Mouse (Mus musculus) retina, embryonic 14.5 days (tissue): ENCODE results near the gene Scarf2.
A peak's percentile ranks its signal among the peaks of the same experiment; 100 is the strongest.

ENCODE experiments used
- DNase-seq: peaks from one replicate; pipeline ENCODE4 v3.0.0-alpha.2; 2015; ENCODE audit warnings: low spot score

Gene Scarf2

DNA sequence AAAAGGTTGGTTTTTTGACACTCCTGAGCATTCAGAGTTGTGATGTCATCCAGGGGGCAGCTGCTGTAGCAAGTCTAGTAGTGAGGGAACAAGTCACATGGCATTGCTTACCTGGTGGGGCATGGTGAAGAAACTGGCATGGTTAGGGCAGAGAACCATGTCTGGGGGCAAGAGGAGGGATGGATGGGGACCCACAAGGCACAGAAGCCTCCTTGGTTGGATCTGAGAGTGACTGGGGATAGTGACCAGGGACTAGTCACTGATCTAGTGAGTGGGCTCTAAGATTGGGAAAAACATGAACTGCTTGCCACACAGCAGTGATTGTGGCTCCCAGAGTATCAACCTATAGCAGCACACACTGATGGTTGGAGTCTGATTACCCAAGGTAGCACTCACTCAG is 2.5 kb downstream of the Scarf2 start:
- no peak for DNase-seq

DNA sequence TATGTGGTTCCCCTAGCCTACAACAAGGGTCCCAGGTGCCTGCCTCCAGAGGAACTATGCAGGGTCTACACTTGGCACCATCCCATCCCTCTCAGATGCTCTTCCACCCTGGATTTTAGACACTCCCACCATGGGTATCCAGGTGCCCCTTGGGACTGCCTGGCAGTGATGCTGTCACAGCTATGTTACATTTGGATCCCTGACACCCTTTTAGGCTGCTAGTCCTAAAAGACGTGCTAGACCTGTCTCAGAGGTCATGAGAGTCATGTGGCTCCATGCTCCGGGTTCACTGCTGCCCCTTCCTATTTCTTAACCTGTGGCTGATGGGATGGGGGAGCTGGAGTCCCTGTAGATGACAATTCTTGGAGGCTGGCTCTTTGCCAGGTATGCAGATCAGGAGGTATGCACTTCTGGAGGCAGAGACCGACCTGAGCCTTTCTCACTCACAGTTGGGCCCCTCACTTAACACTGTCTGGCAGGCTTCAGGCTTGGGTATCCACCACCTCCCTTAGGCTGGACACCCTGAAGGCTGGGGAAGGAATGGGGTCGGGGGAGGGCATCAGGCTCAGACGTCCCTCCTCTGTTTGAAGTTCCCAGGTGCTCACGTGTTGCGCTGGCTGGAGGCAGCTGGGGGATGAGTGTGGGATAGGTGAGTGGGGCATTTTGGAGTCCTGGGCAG is 4.8 kb downstream of the Scarf2 start:
- DNase-seq: no peak

DNA sequence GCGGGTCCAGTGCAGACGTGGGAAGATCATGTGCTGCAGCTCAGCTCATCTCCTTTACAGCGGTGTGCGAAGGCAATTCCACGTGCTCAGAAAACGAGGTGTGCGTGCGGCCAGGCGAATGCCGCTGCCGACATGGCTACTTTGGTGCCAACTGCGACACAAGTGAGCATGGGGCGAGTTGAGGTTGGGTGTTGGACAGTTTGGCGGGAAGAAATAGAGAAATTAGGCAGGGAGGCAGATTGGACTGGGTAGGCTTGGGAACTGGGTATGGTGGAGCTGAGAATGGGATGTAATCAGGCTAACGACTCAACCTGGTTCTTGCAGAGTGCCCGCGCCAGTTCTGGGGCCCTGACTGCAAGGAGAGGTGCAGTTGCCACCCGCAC is 5.4 kb downstream of the Scarf2 start:
- no peak for DNase-seq

DNA sequence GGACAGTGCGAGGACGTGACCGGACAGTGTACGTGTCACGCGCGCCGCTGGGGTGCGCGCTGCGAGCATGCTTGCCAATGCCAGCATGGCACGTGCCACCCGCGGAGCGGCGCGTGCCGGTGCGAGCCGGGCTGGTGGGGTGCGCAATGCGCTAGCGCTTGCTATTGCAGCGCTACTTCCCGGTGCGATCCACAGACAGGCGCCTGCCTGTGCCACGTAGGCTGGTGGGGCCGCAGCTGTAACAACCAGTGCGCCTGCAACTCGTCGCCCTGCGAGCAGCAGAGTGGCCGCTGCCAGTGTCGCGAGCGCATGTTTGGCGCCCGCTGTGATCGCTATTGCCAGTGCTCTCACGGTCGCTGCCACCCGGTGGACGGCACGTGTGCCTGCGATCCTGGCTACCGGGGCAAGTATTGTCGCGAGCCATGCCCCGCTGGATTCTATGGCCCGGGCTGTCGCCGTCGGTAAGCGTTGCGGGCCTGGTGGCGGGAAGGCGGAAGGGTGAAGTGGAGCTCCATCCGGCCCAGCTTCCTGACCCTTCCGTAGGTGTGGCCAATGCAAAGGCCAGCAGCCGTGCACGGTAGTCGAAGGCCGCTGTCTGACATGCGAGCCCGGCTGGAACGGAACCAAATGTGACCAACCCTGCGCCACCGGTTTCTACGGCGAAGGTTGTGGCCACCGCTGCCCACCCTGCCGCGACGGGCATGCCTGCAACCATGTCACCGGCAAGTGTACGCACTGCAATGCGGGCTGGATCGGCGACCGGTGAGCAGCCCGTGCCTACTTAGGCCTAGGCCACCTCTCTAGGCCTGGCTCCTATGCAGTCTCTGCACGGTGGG is 6.0 kb downstream of the Scarf2 start:
- DNase-seq: peak; percentile 42

DNA sequence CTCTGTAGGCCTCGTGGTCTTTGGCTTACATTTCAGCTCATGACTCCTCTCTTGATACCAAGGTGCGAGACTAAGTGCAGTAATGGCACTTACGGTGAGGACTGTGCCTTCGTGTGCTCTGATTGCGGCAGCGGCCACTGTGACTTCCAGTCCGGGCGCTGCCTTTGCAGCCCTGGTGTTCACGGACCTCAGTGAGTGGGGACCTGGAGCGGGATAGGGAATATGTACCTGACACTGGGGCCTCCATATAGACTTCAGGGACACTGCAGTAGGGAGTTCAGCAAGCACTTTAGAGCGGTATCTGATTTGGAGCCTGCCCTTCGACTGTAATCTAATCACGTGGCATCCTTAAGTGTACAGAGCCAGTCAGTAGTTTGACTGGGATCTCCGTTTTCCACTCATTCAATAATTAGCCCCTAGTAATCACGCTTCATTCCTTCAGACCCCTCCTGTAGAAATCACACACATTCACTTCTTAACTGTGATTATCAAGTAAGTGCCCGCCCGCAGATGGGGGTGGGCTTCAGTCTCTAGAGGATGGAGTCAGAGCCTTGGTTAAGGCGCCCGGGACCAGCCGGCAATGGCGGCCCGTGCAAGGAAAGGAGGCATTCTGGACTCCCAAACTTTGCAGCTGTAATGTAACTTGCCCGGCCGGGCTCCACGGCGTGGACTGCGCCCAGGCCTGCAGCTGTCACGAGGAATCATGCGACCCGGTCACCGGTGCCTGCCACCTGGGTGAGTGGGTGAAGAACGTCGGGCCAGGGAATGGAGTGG is 6.8 kb downstream of the Scarf2 start:
- no peak for DNase-seq

DNA sequence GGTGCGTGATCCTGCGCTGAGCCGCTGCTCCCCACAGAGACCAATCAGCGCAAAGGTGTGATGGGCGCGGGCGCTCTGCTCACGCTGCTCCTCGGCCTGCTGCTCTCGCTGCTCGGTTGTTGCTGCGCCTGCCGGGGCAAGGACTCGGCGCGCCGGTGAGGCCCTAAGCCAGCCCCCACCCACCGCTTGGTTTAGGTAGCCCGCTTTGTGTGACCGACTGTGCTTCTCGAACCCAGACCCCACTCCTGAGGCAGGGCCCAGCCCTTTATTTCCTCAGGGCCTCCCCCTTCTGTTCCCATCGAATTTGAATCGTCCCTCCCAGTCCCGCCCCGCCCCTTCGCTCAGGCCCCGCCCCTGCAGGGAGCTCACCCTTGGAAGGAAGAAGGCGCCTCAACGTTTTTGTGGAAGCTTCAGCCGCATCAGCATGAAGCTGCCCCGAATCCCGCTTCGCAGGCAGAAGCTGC is 7.4 kb downstream of the Scarf2 start:
- DNase-seq: peak; percentile 61

DNA sequence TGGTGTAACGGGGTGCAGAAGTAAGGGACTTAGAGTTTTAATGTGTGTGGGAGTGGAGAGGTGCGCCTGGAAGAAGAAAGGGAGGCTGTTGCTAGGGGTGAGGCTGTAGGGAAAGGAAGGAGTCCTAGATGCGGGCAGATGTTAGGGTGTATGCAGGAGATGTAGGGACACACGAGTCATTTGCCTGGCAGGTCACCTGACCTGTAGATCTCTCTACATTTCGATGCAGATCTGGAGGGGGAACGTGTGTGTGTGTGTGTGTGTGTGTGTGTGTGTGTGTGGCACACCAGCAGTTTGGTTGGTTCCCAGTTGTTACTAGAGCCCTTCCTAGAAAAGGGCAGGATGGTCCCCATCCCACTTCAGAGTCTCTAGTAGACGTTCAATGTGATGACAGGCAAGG is 7.9 kb downstream of the Scarf2 start:
- no peak for DNase-seq

DNA sequence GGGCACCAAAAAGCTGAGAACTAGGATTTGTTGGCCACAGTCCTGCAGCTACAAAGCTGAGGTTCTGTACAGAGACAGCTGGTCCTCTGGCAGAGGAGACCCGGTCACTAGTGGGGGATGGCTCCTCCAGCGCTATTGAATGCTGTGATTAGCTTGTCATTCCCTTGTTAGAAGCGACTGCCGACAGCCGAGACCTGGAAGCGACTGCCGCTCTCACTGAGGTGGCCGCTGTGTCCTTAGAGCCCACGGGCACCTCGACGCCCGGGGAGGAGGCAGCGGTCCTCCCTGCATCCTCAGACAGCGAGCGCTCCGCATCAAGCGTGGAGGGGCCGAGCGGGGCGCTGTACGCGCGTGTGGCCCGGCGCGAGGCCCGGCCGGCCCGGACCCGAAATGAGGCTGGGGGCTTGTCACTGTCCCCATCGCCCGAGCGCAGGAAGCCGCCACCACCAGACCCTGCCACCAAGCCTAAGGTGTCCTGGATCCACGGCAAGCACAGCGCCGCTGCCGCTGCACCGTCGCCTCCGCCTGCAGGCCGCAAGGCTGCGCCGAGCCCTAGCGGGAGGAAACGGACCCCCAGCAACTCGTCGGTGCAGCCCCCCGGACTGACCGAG is 9.6 kb downstream of the Scarf2 start:
- DNase-seq: peak; percentile 55

DNA sequence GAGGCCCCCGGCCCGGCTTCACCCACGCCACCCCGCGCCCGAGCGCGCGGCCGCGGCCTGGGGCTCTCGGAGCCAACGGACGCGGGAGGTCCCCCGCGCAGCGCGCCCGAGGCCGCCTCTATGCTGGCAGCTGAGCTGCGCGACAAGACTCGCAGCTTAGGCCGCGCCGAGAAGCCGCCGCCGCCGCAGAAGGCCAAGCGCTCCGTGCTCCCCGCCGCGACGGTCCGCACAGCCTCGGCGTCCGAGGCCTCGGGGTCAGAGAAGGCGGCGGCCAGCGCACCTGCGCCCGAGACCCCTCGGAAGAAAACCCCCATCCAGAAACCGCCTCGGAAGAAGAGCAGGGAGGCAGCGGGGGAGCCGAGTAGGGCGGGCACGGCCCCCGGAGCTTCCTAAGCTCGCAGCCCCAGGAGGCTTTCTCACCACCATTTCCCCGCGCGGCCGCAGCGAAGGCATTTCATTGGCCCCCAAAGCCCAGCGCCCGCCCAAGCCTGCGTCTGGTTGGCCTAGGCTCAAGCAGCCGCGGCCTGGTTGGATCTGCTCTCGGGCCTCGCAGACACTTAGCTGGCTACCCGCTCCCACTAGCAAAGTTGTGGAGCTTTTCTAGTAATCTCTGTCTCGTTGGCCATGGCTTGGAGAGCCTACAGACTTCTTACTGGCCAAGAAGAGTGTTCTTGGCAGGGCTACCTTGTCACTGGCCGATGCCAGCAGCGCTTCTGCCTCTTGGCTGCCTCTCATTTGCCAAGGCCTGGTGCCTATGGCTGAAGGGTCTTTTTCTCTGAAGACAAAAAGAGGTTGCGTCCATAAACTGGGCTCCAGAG is 10.3 kb downstream of the Scarf2 start:
- peak; percentile 92 for DNase-seq

DNA sequence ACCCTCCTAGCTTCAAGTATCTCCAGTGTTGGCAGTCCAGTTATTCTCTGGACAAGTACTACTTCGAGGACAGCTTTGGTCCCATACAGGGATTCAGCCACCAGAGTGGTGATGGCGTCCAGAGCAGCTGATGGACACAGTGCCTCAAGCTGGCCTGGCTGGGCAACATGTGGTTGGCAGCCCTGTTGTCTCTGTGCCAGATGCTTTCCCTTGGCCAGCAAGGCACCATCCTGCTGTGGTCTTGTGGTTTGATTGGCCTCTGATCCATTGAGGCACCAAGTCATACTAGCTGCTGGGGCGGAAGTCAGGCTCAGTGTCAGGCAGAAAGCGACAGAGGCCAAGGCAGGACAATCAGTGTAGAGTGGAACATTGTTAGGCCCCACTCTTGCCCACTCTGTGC is 12.0 kb downstream of the Scarf2 start:
- DNase-seq: no peak

DNA sequence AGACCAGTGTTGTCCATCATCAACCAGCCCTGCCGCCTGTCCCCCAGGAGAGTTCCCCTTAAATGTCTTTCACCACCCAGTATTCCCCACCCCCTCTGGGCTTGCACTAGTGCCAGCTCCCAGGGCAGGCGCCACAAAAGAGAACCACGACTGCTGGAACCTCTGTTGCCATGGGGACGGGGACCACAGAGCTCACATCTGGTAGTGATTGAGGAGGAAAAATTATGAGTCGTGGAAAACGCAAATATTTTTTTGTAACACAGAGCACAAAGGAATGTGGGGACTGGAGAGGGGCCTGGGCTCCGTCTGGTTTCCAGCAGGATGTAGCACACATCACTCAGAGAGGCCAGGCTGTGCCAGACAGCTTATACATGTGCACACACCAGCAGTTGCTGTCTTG is 12.6 kb downstream of the Scarf2 start:
- no peak for DNase-seq

DNA sequence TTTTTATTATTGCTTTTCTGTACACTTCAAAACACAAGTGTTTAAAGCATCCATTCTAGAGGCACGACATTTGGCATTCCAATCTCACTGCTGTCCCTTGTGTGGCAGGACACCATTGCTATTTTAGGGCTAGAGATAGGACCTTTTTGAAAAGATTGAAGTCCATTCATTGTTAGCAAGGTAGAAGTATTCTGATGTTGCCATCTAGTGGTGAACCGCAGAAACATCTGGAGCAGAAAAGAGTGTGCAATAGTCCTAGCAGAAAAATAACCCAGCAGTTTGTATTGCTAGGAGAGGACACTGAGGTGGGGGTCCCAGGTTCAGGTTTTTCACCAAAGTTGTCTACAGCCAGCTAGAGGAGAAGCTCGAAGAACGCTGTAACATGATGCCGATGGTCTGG is 15.0 kb downstream of the Scarf2 start:
- DNase-seq: peak; percentile 86

DNA sequence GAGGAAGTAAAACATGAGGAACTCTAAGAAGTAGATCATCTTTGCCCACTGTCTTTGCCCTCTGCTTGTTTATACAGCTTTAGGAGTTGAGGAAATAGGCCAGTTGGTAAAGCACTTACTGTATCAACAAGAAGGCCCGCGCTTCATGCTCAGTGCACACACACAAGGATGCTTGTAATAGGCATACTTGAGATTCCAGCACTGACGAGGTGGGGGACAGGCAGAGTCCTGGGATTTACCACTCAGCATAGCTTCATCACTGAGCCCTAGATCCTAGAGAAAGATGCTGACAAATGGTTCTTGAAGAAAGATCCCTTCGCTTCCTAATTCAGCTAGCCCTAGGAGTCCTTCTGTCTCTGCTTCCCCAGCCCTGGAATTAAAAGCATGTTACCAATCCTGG is 16.1 kb downstream of the Scarf2 start:
- DNase-seq: no peak

DNA sequence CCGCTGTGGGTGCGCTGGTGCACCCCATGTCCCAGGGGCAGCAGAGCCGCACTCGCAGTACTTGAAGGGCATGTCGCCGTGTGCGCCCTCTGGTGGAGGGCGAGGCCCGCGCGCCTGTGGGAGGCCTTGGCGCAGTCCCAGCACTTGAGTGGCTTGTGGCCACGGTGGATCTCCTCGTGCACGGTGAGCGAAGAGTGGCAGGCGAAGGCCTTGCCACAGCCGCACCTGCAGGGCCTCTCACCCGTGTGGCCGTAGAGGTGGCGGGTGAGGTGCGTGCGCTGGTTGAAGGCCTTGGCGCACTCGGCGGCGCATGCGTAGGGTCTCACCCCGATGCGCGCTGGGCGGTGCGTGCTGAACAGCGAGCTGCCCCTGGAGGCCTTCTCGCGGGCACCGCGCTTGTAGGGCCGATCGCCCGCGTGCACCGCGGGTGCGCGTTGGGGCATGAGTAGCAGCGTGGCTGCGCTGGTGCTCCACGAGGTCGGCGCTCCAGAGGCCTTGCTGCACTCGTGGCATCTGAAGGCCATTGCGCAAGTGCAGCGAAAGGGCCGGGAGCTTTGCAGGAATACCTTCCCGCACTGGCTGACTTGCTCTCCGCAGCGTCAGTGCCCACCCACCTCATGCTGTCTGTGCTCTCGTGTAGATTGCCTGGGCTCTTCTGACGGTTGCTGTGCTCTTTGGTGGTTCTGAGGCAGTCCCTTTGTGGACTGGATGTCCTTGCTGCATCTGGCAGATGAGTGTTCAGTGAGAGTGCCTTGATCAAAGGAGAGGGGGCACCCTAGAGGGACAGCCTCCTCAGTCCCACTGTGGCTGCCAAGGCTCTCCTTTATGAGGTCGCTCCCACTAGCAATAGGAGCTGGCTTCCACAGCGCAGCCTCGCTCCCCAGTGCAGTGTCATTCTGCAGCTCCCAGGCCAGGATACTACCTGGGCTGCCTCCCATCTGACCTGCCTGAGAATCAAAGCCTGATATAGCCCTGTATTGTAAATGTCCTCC is 18.6 kb downstream of the Scarf2 start:
- peak; percentile 85 for DNase-seq

DNA sequence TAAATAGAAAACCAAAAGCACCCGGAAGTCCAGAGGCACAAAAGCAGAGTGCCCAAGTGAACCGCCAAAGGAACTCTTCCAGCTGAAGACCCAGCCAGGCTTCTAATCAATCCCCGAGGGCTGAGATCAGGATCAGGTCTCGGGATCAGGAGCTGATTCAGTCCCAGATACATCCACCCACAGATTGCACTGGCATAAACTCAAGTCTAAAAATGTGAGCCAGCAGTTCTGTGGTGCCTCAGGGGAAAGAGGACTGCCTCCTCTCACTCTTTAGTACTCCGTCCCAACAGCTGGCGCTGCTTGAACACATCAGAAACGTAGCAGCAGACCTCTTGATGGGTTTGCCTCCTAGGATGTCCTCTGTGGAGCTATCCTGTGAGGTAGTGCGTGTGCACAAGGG is 19.4 kb downstream of the Scarf2 start:
- DNase-seq: no peak

DNA sequence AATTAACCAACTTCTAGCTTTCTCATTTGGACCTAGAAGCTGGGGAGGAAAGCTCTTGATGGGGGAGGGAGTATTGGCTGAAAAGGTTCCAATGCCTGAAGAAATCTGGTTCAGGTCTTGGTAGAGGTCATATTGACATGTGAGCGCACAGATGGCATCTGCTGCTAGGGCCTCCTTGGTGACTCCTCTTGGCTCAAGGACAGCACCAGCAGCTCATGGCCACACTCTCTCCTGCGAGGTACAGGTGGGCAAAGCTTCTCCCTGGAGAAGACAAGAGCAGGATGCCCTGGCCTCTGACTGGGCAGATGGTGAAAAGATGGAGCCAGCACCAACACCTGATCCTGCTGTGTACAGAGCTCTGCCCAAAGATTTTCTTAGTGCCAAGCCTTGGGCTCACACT is 29.4 kb downstream of the Scarf2 start:
- no peak for DNase-seq

DNA sequence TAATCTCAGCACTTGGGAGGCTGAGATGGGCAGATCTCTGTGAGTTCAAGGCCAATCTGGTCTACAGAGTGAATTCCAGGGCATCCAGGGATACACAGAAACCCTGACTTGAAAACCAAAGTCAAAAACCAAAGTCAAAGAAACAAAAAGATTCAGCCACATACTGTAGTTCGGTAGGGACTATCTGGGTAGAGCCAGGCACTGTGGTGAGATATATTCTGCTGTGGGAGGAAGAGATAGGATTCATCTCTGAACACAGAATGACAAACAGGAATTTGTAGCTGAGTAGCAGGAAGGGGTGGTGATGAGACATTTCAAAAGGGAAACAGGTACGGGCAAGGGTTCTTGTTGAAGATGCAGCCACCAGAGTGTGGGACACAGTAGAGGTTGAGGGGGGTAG is 31.1 kb downstream of the Scarf2 start:
- no peak for DNase-seq

DNA sequence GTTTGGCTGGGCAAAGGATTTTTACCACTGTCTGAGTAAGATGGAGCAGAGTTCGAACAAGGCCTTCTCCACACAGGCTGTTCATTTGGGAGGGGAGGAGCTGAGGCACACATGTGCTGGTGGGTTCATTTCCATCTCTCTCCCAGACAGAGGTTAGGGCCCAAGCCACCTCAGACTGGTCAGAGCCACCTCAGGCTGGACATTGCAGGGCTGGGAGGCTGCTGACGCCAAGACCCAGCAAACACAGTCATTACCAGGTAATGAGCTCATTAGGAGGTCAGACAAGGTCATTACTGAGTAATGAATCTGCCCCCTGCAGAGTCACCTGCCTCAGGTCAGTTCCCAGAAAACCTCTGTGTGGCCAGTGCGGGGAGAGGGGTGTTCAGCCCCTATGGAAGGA is 31.8 kb downstream of the Scarf2 start:
- DNase-seq: no peak

DNA sequence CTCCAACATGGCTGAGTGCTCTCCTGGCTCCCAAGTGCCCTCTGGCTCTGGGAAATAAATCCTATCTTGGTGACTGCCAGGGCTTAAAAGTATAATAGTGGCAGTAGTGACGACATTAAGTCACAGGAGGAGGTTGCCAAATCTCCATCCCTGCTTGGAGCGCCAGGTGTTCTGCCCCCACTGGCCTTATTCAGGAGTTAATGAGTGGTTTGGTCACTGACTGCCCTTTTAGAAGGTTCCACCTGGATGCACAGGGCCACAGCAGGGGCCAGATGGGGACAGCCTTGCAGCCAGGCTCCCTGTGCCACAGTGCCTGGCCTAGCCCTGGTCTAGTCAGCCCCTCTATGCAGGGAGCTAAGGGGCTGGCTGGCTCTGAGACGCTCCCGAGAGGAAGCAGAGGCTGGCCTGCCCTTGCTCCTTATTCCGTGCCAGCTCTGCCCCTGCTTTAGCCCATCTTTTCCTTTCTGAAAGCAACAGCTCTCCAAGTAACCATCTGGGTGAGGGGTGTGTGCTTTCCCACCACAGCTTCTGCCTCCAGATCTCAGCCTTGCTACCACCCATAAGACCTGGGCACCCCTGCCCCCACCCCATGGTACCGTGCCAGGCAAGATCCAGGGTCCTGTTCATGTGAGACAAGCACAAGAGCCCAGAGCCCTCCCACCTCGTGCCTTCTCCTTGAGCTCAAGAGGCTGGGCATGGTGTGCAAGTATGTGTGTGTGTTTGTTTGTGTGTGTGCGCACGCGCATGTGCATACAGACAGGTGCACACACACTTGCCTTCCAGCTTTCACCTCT is 33.5 kb downstream of the Scarf2 start:
- no peak for DNase-seq
